Mouse (Mus musculus): ENCODE results near the gene Tshr. TPM values are rescaled to one million over a fixed set of nuclear protein-coding genes. Genes with fewer than 3 reads are reported as not detected.
"Not testable (repeated sequence)": the region's sequence is repeated elsewhere in the genome, so short reads cannot be mapped to it uniquely, and the experiment has no call there.

Tshr gene
- polyA plus RNA-seq, 1 experiment from 2014 or later, result 0.82 TPM

DNA sequence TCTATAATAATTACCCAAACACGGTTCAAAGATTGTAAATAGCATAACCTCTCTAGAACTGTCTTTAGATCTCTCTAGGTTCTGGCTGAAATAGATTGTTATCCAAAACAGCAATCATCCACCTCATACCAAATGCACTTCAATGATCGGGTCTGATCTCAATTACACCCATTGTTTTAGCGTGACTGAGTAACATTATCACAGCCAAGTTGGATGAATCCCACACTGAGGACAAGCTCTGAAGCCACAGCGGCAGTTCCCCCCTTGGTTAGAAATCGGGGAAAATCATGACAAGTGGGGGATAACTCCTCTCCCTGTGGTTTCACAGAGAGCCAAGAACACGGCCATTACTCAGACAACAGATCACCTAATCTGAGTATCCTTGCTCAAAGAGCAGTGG is 129.6 kb downstream of the Tshr start:
- H3K9ac ChIP-seq (replicated peaks), result no peak overlapping the region
- H3K36me3 ChIP-seq, result no peaks in the 10 kb centered on the region
- 77% methylated on average over 6 of the region's 6 CpGs for WGBS
- no peak overlapping the region for H3K4me2 ChIP-seq
- no peak overlapping the region for H3K4me3 ChIP-seq (replicated peaks)
- H3K9me3 ChIP-seq (replicated peaks), result no peaks in the 10 kb centered on the region
- H3K4me1 ChIP-seq, result no peaks in the 10 kb centered on the region
- H3K27me3 ChIP-seq (replicated peaks), result no peaks in the 10 kb centered on the region
- ATAC-seq (ENCODE audit: low FRiP score), result no peak
- H3K27ac ChIP-seq (replicated peaks), result no peak overlapping the region

DNA sequence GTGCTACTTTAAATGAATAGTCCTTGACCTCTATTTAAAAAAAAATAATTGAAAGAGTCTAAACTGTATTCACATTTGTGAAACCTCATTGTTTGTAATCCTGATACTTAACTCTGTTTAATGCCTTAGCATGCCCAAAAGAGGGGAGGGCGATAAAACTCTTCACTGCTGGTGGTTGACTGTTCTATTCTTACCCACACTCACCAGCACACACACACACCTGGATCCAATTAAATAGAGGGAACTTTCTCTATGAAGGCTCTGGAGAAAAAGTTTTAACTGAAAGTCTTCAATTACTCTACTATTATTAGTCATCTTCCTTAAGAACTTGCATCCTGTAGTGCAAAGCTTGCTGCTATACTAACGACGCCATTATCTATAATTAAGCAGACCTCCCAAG is 133.4 kb downstream of the Tshr start:
- no peak overlapping the region for H3K9ac ChIP-seq (replicated peaks)
- no peaks in the 10 kb centered on the region for H3K36me3 ChIP-seq
- no peaks in the 10 kb centered on the region for H3K9me3 ChIP-seq (replicated peaks)
- H3K4me2 ChIP-seq, result no peak overlapping the region
- ATAC-seq (ENCODE audit: low FRiP score), result no peak
- no peaks in the 10 kb centered on the region for H3K27me3 ChIP-seq (replicated peaks)
- H3K4me3 ChIP-seq (replicated peaks), result no peak overlapping the region
- no peak overlapping the region for H3K27ac ChIP-seq (replicated peaks)
- no peaks in the 10 kb centered on the region for H3K4me1 ChIP-seq
- WGBS, result 50% methylated on average over 3 of the region's 3 CpGs

DNA sequence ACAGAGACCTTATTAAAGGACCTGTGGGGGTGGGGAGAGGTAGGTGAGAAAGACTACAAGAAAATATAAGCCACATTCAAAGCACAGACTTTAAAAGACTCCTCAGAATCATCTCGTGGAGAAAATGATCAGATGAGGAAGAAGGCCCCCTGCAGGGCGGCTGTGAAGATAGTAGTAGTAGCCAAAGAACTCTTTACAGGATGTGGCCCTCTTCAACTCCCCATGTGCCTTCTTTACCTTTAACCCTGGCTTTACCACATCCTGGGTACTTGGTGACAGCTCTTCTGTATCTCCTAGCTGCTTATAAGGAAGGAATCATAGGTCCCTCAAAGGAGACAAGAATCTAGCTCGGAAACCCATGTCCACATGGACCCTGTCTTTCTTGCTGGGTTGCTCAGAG is 139.3 kb downstream of the Tshr start:
- ATAC-seq (ENCODE audit: low FRiP score), result no peak
- H3K27me3 ChIP-seq (replicated peaks), result no peaks in the 10 kb centered on the region
- no peak overlapping the region for H3K4me2 ChIP-seq
- no peak overlapping the region for H3K4me3 ChIP-seq (replicated peaks)
- H3K36me3 ChIP-seq, result no peaks in the 10 kb centered on the region
- H3K9me3 ChIP-seq (replicated peaks), result no peaks in the 10 kb centered on the region
- H3K4me1 ChIP-seq, result no peaks in the 10 kb centered on the region
- H3K27ac ChIP-seq (replicated peaks), result no peak overlapping the region
- no peak overlapping the region for H3K9ac ChIP-seq (replicated peaks)
- WGBS, result 73% methylated on average over 3 of the region's 3 CpGs

DNA sequence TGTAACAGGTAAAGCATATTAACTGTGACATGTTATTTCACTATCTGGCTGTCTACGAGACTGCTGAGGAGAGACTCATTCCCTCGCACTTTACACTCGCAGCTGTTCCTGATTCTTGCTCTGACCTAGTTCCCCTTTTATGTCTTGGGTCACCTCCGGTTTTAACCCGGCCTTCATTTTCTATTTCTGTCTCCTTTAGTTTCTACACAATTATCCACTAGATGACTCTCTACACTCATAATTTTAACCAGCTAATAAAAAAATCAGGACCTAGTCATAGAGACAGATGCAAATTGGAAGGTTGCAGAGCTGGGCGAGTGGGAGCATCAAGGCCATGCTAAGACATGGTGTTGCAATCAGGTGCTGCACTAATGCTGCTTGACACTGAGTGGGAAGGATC is 150.2 kb downstream of the Tshr start:
- ATAC-seq (ENCODE audit: low FRiP score), result no peak
- no peaks in the 10 kb centered on the region for H3K9me3 ChIP-seq (replicated peaks)
- 89% methylated on average over 6 of the region's 6 CpGs for WGBS

DNA sequence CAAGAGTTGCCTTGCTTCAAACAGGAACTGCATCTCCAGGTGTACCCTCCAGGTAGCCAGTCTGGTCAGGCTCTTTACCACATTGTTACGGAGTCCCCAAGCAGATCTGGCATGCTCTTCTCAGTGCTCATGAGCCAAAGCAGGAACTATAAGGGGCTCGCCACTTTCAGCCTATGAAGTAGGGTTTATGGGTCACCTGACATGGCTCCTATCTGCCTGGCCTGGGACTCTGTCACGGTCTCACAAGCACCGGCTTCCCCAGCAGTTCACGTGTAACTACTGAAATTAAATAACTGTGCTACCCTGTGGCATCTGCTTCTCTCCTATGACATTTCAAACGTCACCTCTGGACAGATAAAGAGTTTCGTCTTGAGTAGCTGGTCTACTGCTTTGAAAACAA is 155.8 kb downstream of the Tshr start:
- 89% methylated on average over 7 of the region's 7 CpGs for WGBS
- ATAC-seq (ENCODE audit: low FRiP score), result no peak
- no peak overlapping the region for H3K4me2 ChIP-seq
- no peaks in the 10 kb centered on the region for H3K27me3 ChIP-seq (replicated peaks)
- H3K4me1 ChIP-seq, result no peaks in the 10 kb centered on the region
- H3K9me3 ChIP-seq (replicated peaks), result no peaks in the 10 kb centered on the region
- no peaks in the 10 kb centered on the region for H3K36me3 ChIP-seq
- no peak overlapping the region for H3K27ac ChIP-seq (replicated peaks)
- no peak overlapping the region for H3K9ac ChIP-seq (replicated peaks)
- no peak overlapping the region for H3K4me3 ChIP-seq (replicated peaks)

More for the DNA sequence above, 150.2 kb downstream of the Tshr start:
- Histone ChIP-seq H3K36me3 (no peaks in the 10 kb centered on the region), H3K27ac (replicated peaks) (no peak overlapping the region), H3K4me1 (no peaks in the 10 kb centered on the region), H3K27me3 (replicated peaks) (no peaks in the 10 kb centered on the region), H3K9ac (replicated peaks) (no peak overlapping the region), H3K4me2 (no peak overlapping the region), H3K4me3 (replicated peaks) (no peak overlapping the region)

DNA sequence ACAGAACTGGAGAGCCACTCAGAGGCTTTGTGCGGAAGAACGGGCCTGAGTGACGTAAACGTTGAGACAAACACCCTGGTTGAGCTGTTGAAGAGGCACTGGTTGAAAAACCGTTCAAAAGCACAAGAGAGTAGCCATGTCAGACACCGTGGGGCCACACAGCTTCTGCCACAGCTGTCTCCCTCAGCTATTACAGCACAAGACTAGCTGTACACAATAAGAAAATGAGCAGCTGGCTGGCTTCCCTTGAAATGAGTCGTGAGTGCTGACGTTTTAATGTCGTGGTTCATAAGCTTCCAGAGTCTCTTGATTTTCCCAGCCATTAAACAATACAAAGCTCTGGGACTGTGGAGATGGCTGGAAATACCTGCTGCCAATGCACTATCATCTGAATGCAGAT is 165.1 kb downstream of the Tshr start:
- WGBS, result 56% methylated on average over 9 of the region's 9 CpGs
- no peak overlapping the region for H3K27ac ChIP-seq (replicated peaks)
- no peak for ATAC-seq (ENCODE audit: low FRiP score)

DNA sequence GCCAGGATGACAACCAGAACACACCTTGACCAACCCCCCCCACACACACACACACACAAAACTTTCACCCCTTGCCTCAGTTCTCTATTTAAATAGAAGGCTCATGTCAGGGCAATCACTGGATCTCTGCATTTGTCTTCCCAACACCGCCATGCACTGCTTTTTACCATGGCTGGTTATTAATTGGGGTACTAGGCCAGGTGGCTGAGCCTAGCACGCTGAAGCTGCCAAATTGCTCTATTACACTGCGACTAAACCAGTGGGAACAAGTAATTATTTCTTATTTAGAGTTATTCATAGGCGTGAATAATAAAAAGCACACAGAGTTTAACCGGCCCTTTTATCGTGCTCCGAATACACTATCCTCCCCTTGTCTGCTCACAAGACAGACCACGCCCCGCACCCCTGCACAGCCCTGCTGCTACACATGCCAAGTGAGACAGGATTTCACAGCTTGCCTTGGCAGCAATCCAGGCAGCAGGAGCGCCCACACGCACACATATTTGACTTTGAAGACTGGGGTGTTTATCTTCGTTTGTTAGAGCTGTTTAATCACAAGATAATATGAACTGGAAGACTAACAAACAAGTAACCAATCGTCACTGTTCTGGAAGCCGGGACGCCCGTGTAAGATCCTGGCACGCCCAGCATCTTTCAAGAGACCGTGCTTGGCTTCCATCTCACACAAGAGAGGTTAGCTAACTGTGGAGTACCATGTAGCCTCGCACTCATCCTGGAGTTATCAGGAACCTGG is 167.6 kb downstream of the Tshr start:
- H3K36me3 ChIP-seq, result peaks cover 3% of the 10 kb centered on the region; the same call in 1 of the 2 replicates
- no peak overlapping the region; the same call in 1 of the 2 replicates for H3K4me3 ChIP-seq (replicated peaks)
- ATAC-seq (ENCODE audit: low FRiP score), result peak; percentile 78

More for the DNA sequence above, 165.1 kb downstream of the Tshr start:
- no peaks in the 10 kb centered on the region for H3K9me3 ChIP-seq (replicated peaks)
- no peaks in the 10 kb centered on the region for H3K36me3 ChIP-seq
- no peak overlapping the region for H3K9ac ChIP-seq (replicated peaks)
- peaks cover 10% of the 10 kb centered on the region for H3K4me1 ChIP-seq
- H3K4me3 ChIP-seq (replicated peaks), result no peak overlapping the region
- H3K4me2 ChIP-seq, result no peak overlapping the region
- H3K27me3 ChIP-seq (replicated peaks), result no peaks in the 10 kb centered on the region

DNA sequence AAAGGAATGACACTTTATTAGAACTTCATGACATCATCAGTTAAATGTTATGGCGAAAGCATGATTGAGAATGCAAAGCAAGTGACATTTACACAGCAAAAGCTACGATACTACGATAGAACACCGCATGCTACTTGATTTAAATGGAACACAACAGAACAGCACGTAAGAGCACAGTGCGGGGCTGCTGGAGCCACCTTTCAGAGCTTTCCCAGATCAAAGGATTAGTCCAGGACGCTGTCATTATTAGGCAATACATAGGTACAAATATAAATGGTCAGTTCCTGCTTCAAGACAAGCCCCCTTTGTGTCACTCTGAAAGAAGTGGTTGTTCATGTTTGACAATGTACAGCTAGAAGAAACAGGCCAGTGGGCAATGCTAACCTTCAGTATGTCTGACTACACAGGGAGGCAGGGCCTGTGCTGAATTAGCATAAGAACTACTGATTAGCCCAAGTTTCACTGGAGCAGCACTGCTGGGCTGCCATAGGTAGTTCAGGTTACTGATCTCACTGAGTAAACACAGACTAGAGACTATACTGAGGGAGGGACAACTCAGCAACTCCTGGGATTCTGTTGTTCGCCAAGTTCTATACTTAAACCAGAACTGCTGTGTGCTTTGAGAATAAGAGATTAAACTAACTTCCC is 173.1 kb downstream of the Tshr start:
- H3K4me1 ChIP-seq; H3K4me3 ChIP-seq (replicated peaks); H3K9ac ChIP-seq (replicated peaks); H3K27me3 ChIP-seq (replicated peaks); H3K4me2 ChIP-seq; H3K27ac ChIP-seq (replicated peaks); ATAC-seq (ENCODE audit: low FRiP score); H3K9me3 ChIP-seq (replicated peaks): not testable (repeated sequence)
- H3K36me3 ChIP-seq, result peaks cover 15% of the 10 kb centered on the region
- WGBS, result 88% methylated on average over 8 of the region's 8 CpGs

More for the DNA sequence above, 167.6 kb downstream of the Tshr start:
- WGBS, result 29% methylated on average over 19 of the region's 19 CpGs
- Histone ChIP-seq H3K27me3 (replicated peaks) (no peaks in the 10 kb centered on the region), H3K9me3 (replicated peaks) (no peaks in the 10 kb centered on the region), H3K9ac (replicated peaks) (no peak overlapping the region; the same call in 1 of the 2 replicates), H3K4me2 (peak overlapping the region; percentile 44), H3K27ac (replicated peaks) (no peak overlapping the region), H3K4me1 (peaks cover 10% of the 10 kb centered on the region)

DNA sequence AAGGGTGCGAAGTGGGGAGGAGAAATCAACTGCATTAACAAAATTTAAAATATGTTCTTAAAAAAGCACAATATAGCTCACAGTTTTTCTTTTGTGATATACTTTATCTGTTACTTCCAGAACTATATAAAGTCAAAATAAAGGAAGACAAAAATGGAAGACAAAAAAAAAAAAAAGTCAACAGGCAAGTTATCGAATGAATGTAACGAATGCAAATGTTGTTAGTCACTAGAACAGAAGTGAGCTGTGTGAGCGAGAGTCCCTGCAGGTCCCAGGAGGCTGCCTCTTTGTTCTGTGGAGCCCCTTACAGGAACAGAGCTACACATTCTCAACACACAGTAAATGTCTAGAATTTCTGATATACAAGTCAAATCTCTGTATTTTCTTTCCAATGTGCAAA is 173.8 kb downstream of the Tshr start:
- H3K27me3 ChIP-seq (replicated peaks); H3K4me1 ChIP-seq; H3K9me3 ChIP-seq (replicated peaks); H3K4me2 ChIP-seq; H3K9ac ChIP-seq (replicated peaks); H3K27ac ChIP-seq (replicated peaks); ATAC-seq (ENCODE audit: low FRiP score); H3K4me3 ChIP-seq (replicated peaks): not testable (repeated sequence)
- 67% methylated on average over 4 of the region's 4 CpGs for WGBS
- peaks cover 17% of the 10 kb centered on the region for H3K36me3 ChIP-seq

DNA sequence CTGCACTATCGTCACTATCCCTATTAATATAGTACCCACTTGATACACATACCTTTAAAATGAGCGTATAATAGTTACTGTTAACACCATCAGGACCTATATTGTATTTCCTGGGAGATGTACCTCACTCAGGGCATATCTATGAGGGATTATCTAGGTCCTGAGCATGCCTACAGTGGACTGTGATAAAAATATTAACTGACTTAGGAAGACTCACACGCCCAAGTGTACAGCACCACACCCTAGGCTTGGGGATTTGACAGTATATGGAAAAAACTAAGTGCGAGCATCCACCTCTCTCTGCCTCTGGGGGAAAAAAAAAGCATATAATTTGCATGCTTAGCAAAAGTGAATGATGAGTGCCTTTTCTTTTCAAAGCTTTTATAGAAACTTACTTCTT is 182.8 kb downstream of the Tshr start:
- Histone ChIP-seq H3K9me3 (replicated peaks) (no peaks in the 10 kb centered on the region), H3K27me3 (replicated peaks) (no peaks in the 10 kb centered on the region), H3K27ac (replicated peaks) (no peak overlapping the region), H3K9ac (replicated peaks) (no peak overlapping the region), H3K4me3 (replicated peaks) (no peak overlapping the region), H3K36me3 (peaks cover 54% of the 10 kb centered on the region), H3K4me2 (no peak overlapping the region), H3K4me1 (no peaks in the 10 kb centered on the region)
- 96% methylated on average over 4 of the region's 4 CpGs for WGBS
- no peak for ATAC-seq (ENCODE audit: low FRiP score)

DNA sequence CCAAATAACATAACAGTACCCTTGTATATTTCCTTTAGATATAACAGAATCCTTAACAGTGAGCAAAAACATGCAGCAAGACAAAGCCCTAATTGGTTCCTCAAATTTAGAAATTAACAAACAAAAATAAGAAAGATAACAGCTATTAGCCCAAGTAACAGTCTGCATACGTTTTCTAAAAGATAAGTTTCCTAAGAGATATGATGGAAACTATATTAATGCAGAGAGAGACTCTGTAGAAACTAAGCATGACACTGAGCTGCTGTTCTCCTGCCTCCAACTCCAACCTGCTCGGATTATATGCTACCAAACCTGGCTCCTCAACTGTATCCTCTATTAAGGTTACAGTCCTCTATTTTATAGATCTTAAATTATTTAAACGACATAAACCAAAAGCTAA is 184.9 kb downstream of the Tshr start:
- Histone ChIP-seq H3K4me1 (no peaks in the 10 kb centered on the region), H3K4me3 (replicated peaks) (no peak overlapping the region), H3K9me3 (replicated peaks) (no peaks in the 10 kb centered on the region), H3K27me3 (replicated peaks) (no peaks in the 10 kb centered on the region), H3K27ac (replicated peaks) (no peak overlapping the region), H3K9ac (replicated peaks) (no peak overlapping the region), H3K36me3 (peaks cover 67% of the 10 kb centered on the region), H3K4me2 (no peak overlapping the region)
- WGBS, result 91% methylated on average over 3 of the region's 3 CpGs
- ATAC-seq (ENCODE audit: low FRiP score), result no peak

DNA sequence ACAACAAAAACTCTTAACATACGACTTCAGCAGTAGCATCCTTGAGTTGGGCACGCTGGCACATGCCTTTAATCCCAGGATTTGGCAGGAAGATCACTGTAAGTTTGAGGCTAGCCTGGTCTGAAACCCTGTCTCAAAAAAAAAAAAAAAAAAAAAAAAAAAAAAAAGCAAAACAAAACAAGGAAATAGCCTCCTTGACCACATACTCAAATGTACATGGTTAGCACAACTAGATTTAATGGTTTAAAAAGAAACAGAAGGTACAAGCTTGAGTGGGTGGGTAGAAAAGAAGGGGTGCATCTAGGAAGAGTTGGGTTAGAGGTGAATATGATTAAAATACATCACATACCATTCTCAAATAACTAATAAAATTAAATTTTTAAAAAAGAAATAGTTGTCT is 187.3 kb downstream of the Tshr start:
- Histone ChIP-seq H3K27me3 (replicated peaks) (no peaks in the 10 kb centered on the region), H3K4me2 (no peak overlapping the region), H3K4me3 (replicated peaks) (no peak overlapping the region), H3K9ac (replicated peaks) (no peak overlapping the region), H3K36me3 (peaks cover 73% of the 10 kb centered on the region), H3K4me1 (no peaks in the 10 kb centered on the region), H3K9me3 (replicated peaks) (no peaks in the 10 kb centered on the region), H3K27ac (replicated peaks) (no peak overlapping the region)
- ATAC-seq (ENCODE audit: low FRiP score), result no peak
- WGBS, result 96% methylated on average over 2 of the region's 2 CpGs
